Mouse (Mus musculus): ENCODE measurements around the gene Stk33.

- TF ChIP-seq ZC3H11A (IDR thresholded peaks at IDR 0.05; ENCODE audit: borderline replicate concordance, low read depth, low read length) (no peak), MAFK (IDR thresholded peaks at IDR 0.05; ENCODE audit: insufficient read depth, low read depth, low read length) (no peak), CHD2 (IDR thresholded peaks at IDR 0.05; ENCODE audit: low read depth, low read length) (no peak), ZNF384 (IDR thresholded peaks at IDR 0.05; ENCODE audit: low read depth, low read length) (no peak), HCFC1 (IDR thresholded peaks at IDR 0.05; ENCODE audit: borderline replicate concordance, insufficient read depth, low read length) (no peak)
Measured at GRCm38 (mm10) chr7:109234476-109234875, 204.4 kb downstream of the Stk33 start.
